Mouse (Mus musculus) layer of hippocampus, adult 9-10 months (tissue): Measurements from ENCODE around the gene Cmtr1.

Experiments used
- DNase-seq: peaks from one replicate; pipeline ENCODE4 v3.0.0; 2022; ENCODE audit warnings: low spot score

The Cmtr1 gene

GRCm38 (mm10) chr17:29736448-29737014, 76.1 kb downstream of the Cmtr1 start:
- no peak for DNase-seq

GRCm38 (mm10) chr17:29737849-29738804, 77.7 kb downstream of the Cmtr1 start:
- DNase-seq = peak; percentile 27

- no peak for DNase-seq
These were observed 87.1 kb downstream of the Cmtr1 start for GRCm38 (mm10) chr17:29747466-29747865.

DNA sequence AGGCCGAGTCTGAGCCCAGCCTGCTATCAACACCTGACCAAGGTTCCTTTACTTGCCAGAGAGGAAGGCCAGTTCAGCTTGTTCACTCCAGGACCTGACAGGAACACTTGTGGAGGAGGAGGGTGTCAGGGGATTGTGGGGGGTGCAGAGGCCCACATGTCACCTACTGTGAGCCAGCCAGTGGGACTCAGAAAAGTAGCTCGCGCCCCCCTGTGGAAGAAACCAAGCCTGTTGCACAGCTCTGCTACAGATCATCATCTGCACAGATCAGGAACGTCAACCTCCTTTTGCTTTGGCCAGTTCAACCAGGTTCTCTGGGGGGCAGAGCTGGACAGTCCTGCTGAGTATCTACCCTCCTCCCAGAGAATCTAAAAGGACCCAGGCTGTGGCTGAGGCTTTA, 94.1 kb downstream of the Cmtr1 start:
- no peak for DNase-seq
